Comparison of ENCODE assay signal across 19 mouse cellular contexts in genomic region chr9:75395971-75396370, GRCm38 (mm10). TPM values are rescaled to one million over a fixed set of nuclear protein-coding genes. Genes with fewer than 3 reads are reported as not detected.
"Had no signal": no experiment of that assay in that cellular context is flagged by ENCODE, and none has a peak within 500 bp of the region (broad histone marks: within the 10 kb centered on the region; RNA-seq: fewer than 3 reads in every experiment).

No protein-coding gene starts in this region.

- H3K27me3 ChIP-seq: neural tube, embryonic 13.5 days; stomach, embryonic 15.5 days had no signal

- H3K9me3 ChIP-seq: midbrain, embryonic 10.5 days; neural tube, embryonic 13.5 days; stomach, embryonic 15.5 days had no signal

- H3K4me2 ChIP-seq: neural tube, embryonic 13.5 days; stomach, embryonic 15.5 days had no signal

- ATAC-seq: hindbrain, postnatal 0 days; midbrain, embryonic 16.5 days had no signal

- H3K27ac ChIP-seq: hindbrain, postnatal 0 days; left cerebral cortex, adult 2 months; midbrain, embryonic 10.5 days; neural tube, embryonic 13.5 days; stomach, embryonic 15.5 days had no signal

- H3K4me3 ChIP-seq: left cerebral cortex, adult 2 months; midbrain, embryonic 10.5 days; neural tube, embryonic 13.5 days; stomach, embryonic 15.5 days had no signal

- DNase-seq: kidney, postnatal 10 days; kidney, postnatal 4 days; lung, adult 18-20 months; retina, postnatal 1 day; right cerebral cortex, postnatal 4 days; thymus, postnatal 4 days had no signal

- H3K9ac ChIP-seq: neural tube, embryonic 13.5 days; stomach, embryonic 15.5 days had no signal

RNA-seq across cellular contexts. Expression of gene Bcl2l10, which starts 48.4 kb away (rescaled TPM):
- total RNA-seq: left cerebral cortex, adult 2 months; liver, adult 2 months had no signal
- polyA plus RNA-seq: hindbrain, postnatal 0 days; intestine, embryonic 14.5 days; kidney, embryonic 14.5 days; limb, embryonic 11.5 days; liver, adult 2 months; lung, embryonic 16.5 days; midbrain, embryonic 10.5 days; midbrain, embryonic 16.5 days; neural tube, embryonic 13.5 days; spleen, adult 2 months; stomach, embryonic 15.5 days; thymus, postnatal 0 days had no signal
